Mouse (Mus musculus): ENCODE measurements around the gene Slc38a6. TPM values are rescaled to one million over a fixed set of nuclear protein-coding genes. Genes with fewer than 3 reads are reported as not detected.
A peak's percentile ranks its signal among the peaks of the same experiment; 100 is the strongest.

Slc38a6 gene
- total RNA-seq, 2 experiments from 2014 or later: 3.8 to 9.0 TPM

- ATAC-seq (replicated peaks; ENCODE audit: poor library complexity): peak; percentile 97
Measured at GRCm38 (mm10) chr12:73317706-73318686, 31.4 kb downstream of the Slc38a6 start.

- peak; percentile 62 for ATAC-seq (replicated peaks; ENCODE audit: poor library complexity)
Measured at GRCm38 (mm10) chr12:73324180-73324586, 37.6 kb downstream of the Slc38a6 start.

- peak; percentile 93 for ATAC-seq (replicated peaks; ENCODE audit: poor library complexity)
Measured at GRCm38 (mm10) chr12:73324742-73325141, 38.2 kb downstream of the Slc38a6 start.

- ATAC-seq (replicated peaks; ENCODE audit: poor library complexity): no peak
Measured at GRCm38 (mm10) chr12:73325181-73325580, 38.6 kb downstream of the Slc38a6 start.

- ATAC-seq (replicated peaks; ENCODE audit: poor library complexity): no peak
Measured at GRCm38 (mm10) chr12:73325617-73326016, 39.0 kb downstream of the Slc38a6 start.

- no peak for ATAC-seq (replicated peaks; ENCODE audit: poor library complexity)
Measured at GRCm38 (mm10) chr12:73327381-73327780, 40.8 kb downstream of the Slc38a6 start.

GRCm38 (mm10) chr12:73328448-73329167 lies 42.0 kb downstream of the Slc38a6 start:
- ATAC-seq (replicated peaks; ENCODE audit: poor library complexity): no peak

- ATAC-seq (replicated peaks; ENCODE audit: poor library complexity): no peak
Measured at GRCm38 (mm10) chr12:73330236-73330635, 43.7 kb downstream of the Slc38a6 start.

- ATAC-seq (replicated peaks; ENCODE audit: poor library complexity): no peak
Measured at GRCm38 (mm10) chr12:73332701-73333100, 46.1 kb downstream of the Slc38a6 start.

GRCm38 (mm10) chr12:73334051-73334551 lies 47.5 kb downstream of the Slc38a6 start:
- ATAC-seq (replicated peaks; ENCODE audit: poor library complexity): peak; percentile 52

- ATAC-seq (replicated peaks; ENCODE audit: poor library complexity): 0 out of 2 replicates have a peak, but pooled peaks have one; percentile 23
Measured at GRCm38 (mm10) chr12:73337127-73337526, 50.5 kb downstream of the Slc38a6 start.

GRCm38 (mm10) chr12:73340642-73341293 lies 54.2 kb downstream of the Slc38a6 start:
- ATAC-seq (replicated peaks; ENCODE audit: poor library complexity): peak; percentile 46; the same call in 1 of the 2 replicates

GRCm38 (mm10) chr12:73341703-73342663 lies 55.4 kb downstream of the Slc38a6 start:
- peak; percentile 34; the same call in 1 of the 2 replicates for ATAC-seq (replicated peaks; ENCODE audit: poor library complexity)

- no peak for ATAC-seq (replicated peaks; ENCODE audit: poor library complexity)
Measured at GRCm38 (mm10) chr12:73344300-73344699, 57.7 kb downstream of the Slc38a6 start.

GRCm38 (mm10) chr12:73345157-73345556 lies 58.6 kb downstream of the Slc38a6 start:
- ATAC-seq (replicated peaks; ENCODE audit: poor library complexity): no peak

- no peak for ATAC-seq (replicated peaks; ENCODE audit: poor library complexity)
Measured at GRCm38 (mm10) chr12:73347202-73347601, 60.6 kb downstream of the Slc38a6 start.

- ATAC-seq (replicated peaks; ENCODE audit: poor library complexity): no peak
Measured at GRCm38 (mm10) chr12:73350466-73350865, 63.9 kb downstream of the Slc38a6 start.

- no peak for ATAC-seq (replicated peaks; ENCODE audit: poor library complexity)
Measured at GRCm38 (mm10) chr12:73350982-73351381, 64.4 kb downstream of the Slc38a6 start.

GRCm38 (mm10) chr12:73351746-73352145 lies 65.2 kb downstream of the Slc38a6 start:
- no peak for ATAC-seq (replicated peaks; ENCODE audit: poor library complexity)

GRCm38 (mm10) chr12:73353362-73353761 lies 66.8 kb downstream of the Slc38a6 start:
- no peak for ATAC-seq (replicated peaks; ENCODE audit: poor library complexity)

Data from megakaryocyte progenitor cell, adult 5-6 weeks (primary cell).